Mouse (Mus musculus) yolk sac, embryonic 10.5 days (tissue): Measurements from ENCODE around the gene Cldn7.
"Not testable (repeated sequence)": the region's sequence is repeated elsewhere in the genome, so short reads cannot be mapped to it uniquely, and the experiment has no call there.

Experiments used
- DNase-seq: peaks from one replicate; pipeline ENCODE4 v3.0.0-alpha.2; 2017; ENCODE audit warnings: low spot score

The Cldn7 gene

GRCm38 (mm10) chr11:70015677-70016076 is 51.1 kb downstream of the Cldn7 start:
- no peak for DNase-seq

GRCm38 (mm10) chr11:70016177-70016576 is 51.6 kb downstream of the Cldn7 start:
- DNase-seq, result not testable (repeated sequence)

- DNase-seq, result no peak
Measured at GRCm38 (mm10) chr11:70016669-70017068, 52.1 kb downstream of the Cldn7 start, which contains the start of gene Dlg4. TSS of gene Dlg4 (plus strand) at chr11:70016942.

GRCm38 (mm10) chr11:70017199-70017767 is 52.7 kb downstream of the Cldn7 start:
- DNase-seq, result no peak
